Comparison of ENCODE assay signal across 9 mouse cellular contexts in genomic region chr5:124777178-124777709, GRCm38 (mm10). TPM values are rescaled to one million over a fixed set of nuclear protein-coding genes. Genes with fewer than 3 reads are reported as not detected.
DNase-seq lines count a peak whose midpoint lies in the region; ATAC-seq and TF ChIP-seq lines count a peak whose summit lies in the region.
"Had no signal": no experiment of that assay in that cellular context is flagged by ENCODE, and none has a peak within 500 bp of the region (broad histone marks: within the 10 kb centered on the region; RNA-seq: fewer than 3 reads in every experiment).

No protein-coding gene starts in this region.

- H3K4me2 ChIP-seq in forebrain, postnatal 0 days (ENCODE audit: low read depth) = no peak overlapping the region
- H3K4me2 ChIP-seq in forebrain, embryonic 13.5 days = no peak overlapping the region
- no peak overlapping the region for H3K4me2 ChIP-seq in embryonic facial prominence, embryonic 11.5 days (ENCODE audit: low read depth, low read length)
- no peak overlapping the region for H3K4me2 ChIP-seq in lung, postnatal 0 days (replicated peaks; ENCODE audit: low read depth, low read length)

- no peak overlapping the region for H3K27ac ChIP-seq in forebrain, postnatal 0 days (ENCODE audit: low read depth, low read length)
- no peak overlapping the region for H3K27ac ChIP-seq in forebrain, embryonic 13.5 days
- H3K27ac ChIP-seq in embryonic facial prominence, embryonic 11.5 days (replicated peaks; ENCODE audit: low read depth, low read length) = no peak overlapping the region
- H3K27ac ChIP-seq in lung, postnatal 0 days (ENCODE audit: low read length) = no peak overlapping the region

- no peak for ATAC-seq in forebrain, postnatal 0 days
- no peak for ATAC-seq in forebrain, embryonic 13.5 days
- ATAC-seq in embryonic facial prominence, embryonic 11.5 days (replicated peaks; ENCODE audit: insufficient number of reproducible peaks, low FRiP score, low TSS enrichment, low read depth) = no peak
- no peak for ATAC-seq in lung, postnatal 0 days

- H3K36me3 ChIP-seq in forebrain, postnatal 0 days (ENCODE audit: insufficient read depth) = no peaks in the 10 kb centered on the region
- no peaks in the 10 kb centered on the region for H3K36me3 ChIP-seq in forebrain, embryonic 13.5 days (ENCODE audit: poor library complexity, severe bottlenecking)
- no peaks in the 10 kb centered on the region for H3K36me3 ChIP-seq in embryonic facial prominence, embryonic 11.5 days (replicated peaks; ENCODE audit: control insufficient read depth, insufficient read depth, low read depth, low read length)
- no peaks in the 10 kb centered on the region for H3K36me3 ChIP-seq in lung, postnatal 0 days (ENCODE audit: insufficient read depth, low read length)

- DNase-seq in forebrain, postnatal 0 days = peak; percentile 45
- DNase-seq in 416B (ENCODE audit: low read depth) = peak; percentile 77
- peak; percentile 47 to 57 for DNase-seq in adrenal gland, postnatal 4 days (ENCODE audit: low spot score in 2 of 2)
- peak; percentile 49 for DNase-seq in embryonic facial prominence, embryonic 11.5 days (ENCODE audit: low spot score)
- peak; percentile 3 for DNase-seq in large intestine, adult 2 months (ENCODE audit: low read depth, low spot score)
- peak; percentile 57 for DNase-seq in lung, postnatal 0 days (ENCODE audit: low spot score)
- peak; percentile 75 for DNase-seq in testis, postnatal 14 days (ENCODE audit: low spot score)

- 69% methylated on average over 6 of the region's 6 CpGs for WGBS in forebrain, postnatal 0 days
- 63% methylated on average over 6 of the region's 6 CpGs for WGBS in forebrain, embryonic 13.5 days
- WGBS in embryonic facial prominence, embryonic 11.5 days = 64% methylated on average over 6 of the region's 6 CpGs
- WGBS in large intestine, adult 2 months = 53% methylated on average over 6 of the region's 6 CpGs
- WGBS in lung, postnatal 0 days = 52% methylated on average over 6 of the region's 6 CpGs

- no peak overlapping the region for H3K9ac ChIP-seq in forebrain, postnatal 0 days
- no peak overlapping the region for H3K9ac ChIP-seq in forebrain, embryonic 13.5 days
- no peak overlapping the region for H3K9ac ChIP-seq in embryonic facial prominence, embryonic 11.5 days (replicated peaks; ENCODE audit: low read length)
- H3K9ac ChIP-seq in lung, postnatal 0 days (replicated peaks; ENCODE audit: low read depth) = no peak overlapping the region

- TF ChIP-seq EP300 in lung, postnatal 0 days (IDR thresholded peaks at IDR 0.05) = no peak

- H3K27me3 ChIP-seq in forebrain, postnatal 0 days (ENCODE audit: insufficient read depth, low read length) = no peaks in the 10 kb centered on the region
- H3K27me3 ChIP-seq in forebrain, embryonic 13.5 days = no peaks in the 10 kb centered on the region
- no peaks in the 10 kb centered on the region for H3K27me3 ChIP-seq in embryonic facial prominence, embryonic 11.5 days (ENCODE audit: control insufficient read depth, insufficient read depth, low read length)
- no peaks in the 10 kb centered on the region for H3K27me3 ChIP-seq in lung, postnatal 0 days (replicated peaks; ENCODE audit: insufficient read depth, low read length)

- H3K4me1 ChIP-seq in forebrain, postnatal 0 days (ENCODE audit: insufficient read depth) = no peaks in the 10 kb centered on the region
- no peaks in the 10 kb centered on the region for H3K4me1 ChIP-seq in forebrain, embryonic 13.5 days
- no peaks in the 10 kb centered on the region for H3K4me1 ChIP-seq in embryonic facial prominence, embryonic 11.5 days (ENCODE audit: control insufficient read depth, insufficient read depth, low read length)
- H3K4me1 ChIP-seq in lung, postnatal 0 days (ENCODE audit: insufficient read depth, low read depth, low read length) = no peaks in the 10 kb centered on the region

- no peak overlapping the region for H3K4me3 ChIP-seq in forebrain, postnatal 0 days (ENCODE audit: low read depth, low read length)
- no peak overlapping the region for H3K4me3 ChIP-seq in forebrain, embryonic 13.5 days
- no peak overlapping the region for H3K4me3 ChIP-seq in embryonic facial prominence, embryonic 11.5 days (ENCODE audit: low read depth, low read length)
- no peak overlapping the region for H3K4me3 ChIP-seq in lung, postnatal 0 days (ENCODE audit: low read depth, low read length)
- H3K4me3 ChIP-seq: megakaryocyte, embryonic 14.5 days had no signal

- no peaks in the 10 kb centered on the region for H3K9me3 ChIP-seq in forebrain, postnatal 0 days (ENCODE audit: low read length)
- H3K9me3 ChIP-seq in forebrain, embryonic 13.5 days (replicated peaks) = no peaks in the 10 kb centered on the region; the same call in 1 of the 2 replicates
- no peaks in the 10 kb centered on the region for H3K9me3 ChIP-seq in embryonic facial prominence, embryonic 11.5 days (replicated peaks; ENCODE audit: control insufficient read depth, low read length)
- no peaks in the 10 kb centered on the region for H3K9me3 ChIP-seq in lung, postnatal 0 days (ENCODE audit: low read length)

- TF ChIP-seq CTCF in forebrain, postnatal 0 days (IDR thresholded peaks at IDR 0.05; ENCODE audit: low read depth) = peak; percentile 78
- TF ChIP-seq CTCF in lung, postnatal 0 days (IDR thresholded peaks at IDR 0.05) = peak; percentile 90

RNA-seq across cellular contexts. Expression of gene Dnah10, which starts 52.4 kb away (rescaled TPM):
- total RNA-seq in forebrain, postnatal 0 days (2014; rRNA removed) = 1.0 and 1.2 TPM in 2 replicates
- 0.11 and 0.30 TPM in 2 replicates for polyA plus RNA-seq in forebrain, postnatal 0 days (2015; fragmentation: Nextera tagmentation; extraction: Ambion mirVana)
- 0.08 and 0.15 TPM in 2 replicates for polyA plus RNA-seq in forebrain, embryonic 13.5 days (2015; fragmentation: Nextera tagmentation; extraction: Ambion mirVana)
- total RNA-seq in adrenal gland, postnatal 4 days (2021) = 1 to 10 TPM; 1.3 to 1.6 TPM
- polyA plus RNA-seq in embryonic facial prominence, embryonic 11.5 days (2014; fragmentation: Nextera tagmentation; extraction: Ambion mirVana) = 0.01 TPM in 1 of 2 replicates, not detected in the other
- polyA plus RNA-seq in large intestine, adult 2 months (2012; rRNA removed) = 0.10 and 0.16 TPM in 2 replicates
- 0.95 and 1.0 TPM in 2 replicates for polyA plus RNA-seq in lung, postnatal 0 days (2015; fragmentation: Nextera tagmentation; extraction: Ambion mirVana)

Comparison
In these comparisons a context has a peak if more than half of its experiments do, and no peak if none do; other contexts are left out.
1. DNase-seq: peak in every context shown above with its lines; median percentile 77 in 416B; 75 in testis, postnatal 14 days; 57 in lung, postnatal 0 days; 52 in adrenal gland, postnatal 4 days; 49 in embryonic facial prominence, embryonic 11.5 days; 45 in forebrain, postnatal 0 days; 3 in large intestine, adult 2 months.